Mouse (Mus musculus): ENCODE data around the gene Reps1.
A peak's percentile ranks its signal among the peaks of the same experiment; 100 is the strongest.

Reps1 gene

DNA sequence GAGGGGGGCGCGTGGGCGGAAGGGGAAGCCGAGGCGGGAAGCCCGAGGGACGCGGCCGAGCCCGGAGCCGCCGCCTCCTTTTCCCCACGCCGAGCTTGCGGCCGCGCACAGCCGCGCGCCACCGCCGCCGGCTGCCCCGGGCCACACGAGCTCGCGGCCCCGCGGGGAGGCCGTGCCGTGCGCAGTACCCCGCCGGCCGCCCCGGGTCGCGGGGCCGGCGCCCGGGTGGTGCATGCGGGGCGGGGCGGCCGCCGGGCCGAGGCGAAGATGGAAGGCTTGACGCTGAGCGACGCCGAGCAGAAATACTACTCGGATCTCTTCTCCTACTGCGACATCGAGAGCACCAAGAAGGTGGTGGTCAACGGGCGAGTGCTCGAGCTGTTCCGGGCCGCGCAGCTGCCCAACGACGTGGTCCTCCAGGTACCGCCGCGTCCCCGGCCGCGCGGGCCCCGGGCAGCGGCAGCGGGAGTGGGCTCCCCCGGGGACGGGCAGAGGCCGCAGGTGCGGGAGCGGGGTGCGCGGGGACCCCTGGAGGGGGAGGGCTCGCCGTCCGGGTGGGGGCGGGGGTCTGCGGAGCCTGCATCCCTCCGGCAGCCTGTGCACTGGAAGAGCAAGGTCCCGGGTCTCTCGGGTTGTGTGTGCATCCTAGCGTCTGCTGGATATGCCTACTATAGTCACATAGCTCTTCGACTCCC lies at the start of gene Reps1:
Gene Reps1 (plus strand): TSS at position 166 of the 695 bp plus-strand sequence.
- no peak for DNase-seq (ENCODE audit: low read depth)

DNA sequence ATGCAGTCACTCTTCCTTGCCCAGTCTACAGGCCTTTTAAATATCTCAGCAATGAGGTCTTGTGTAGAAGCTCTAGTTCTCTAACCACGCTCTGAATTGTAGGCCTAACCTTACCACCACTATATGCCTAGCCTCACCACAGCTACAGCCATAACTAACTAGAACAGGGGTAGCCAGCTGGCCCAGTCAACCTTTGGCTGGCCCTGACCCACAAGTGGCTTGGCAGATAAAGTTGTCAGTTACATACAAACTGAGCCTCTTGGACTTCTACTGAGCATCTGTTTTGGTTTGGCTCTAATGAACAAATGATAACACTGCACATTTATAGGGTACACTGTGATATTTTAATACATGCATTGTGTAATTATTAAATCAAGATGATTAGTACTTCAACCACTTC lies 48.9 kb upstream of the Reps1 start:
- no peak for DNase-seq (ENCODE audit: low read depth)

DNA sequence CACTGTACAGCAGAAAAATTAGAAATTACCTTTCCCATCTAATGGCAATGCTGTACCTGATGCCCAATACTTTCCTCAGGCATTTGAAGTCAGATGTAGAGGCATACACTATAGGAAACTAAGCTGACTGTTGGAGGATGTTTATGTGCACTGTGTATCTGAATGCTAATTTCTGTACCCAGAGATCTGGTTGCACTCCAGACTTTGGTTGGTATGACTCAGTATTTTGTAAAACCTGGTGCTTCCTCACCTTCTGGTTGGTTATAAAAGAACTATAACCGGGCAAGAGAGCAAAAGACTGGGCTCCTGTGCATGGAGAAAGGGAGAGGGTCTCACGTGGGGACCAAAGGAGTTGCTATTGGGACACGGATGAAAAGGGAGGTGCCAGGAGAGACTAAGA lies 48.4 kb upstream of the Reps1 start:
- DNase-seq (ENCODE audit: low read depth), result no peak

DNA sequence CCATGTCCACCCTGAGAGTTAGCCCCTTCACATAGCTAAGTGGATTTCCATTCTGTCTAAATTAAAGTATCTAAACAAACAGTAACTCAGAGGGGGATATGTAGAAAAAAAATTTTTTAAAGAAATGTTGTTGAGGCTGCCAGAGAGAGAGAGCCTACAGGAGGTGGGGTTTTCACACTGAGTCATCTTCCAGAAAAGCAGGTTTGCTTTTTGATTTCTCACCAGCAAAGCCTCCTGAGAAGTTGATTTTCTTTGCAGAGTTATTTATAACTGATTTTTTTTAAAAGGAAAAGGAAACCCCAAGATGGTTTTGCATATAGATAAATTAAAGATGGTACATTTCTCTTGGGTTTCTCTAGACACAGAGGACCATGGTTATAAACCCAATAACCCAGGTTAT lies 47.5 kb upstream of the Reps1 start:
- no peak for DNase-seq (ENCODE audit: low read depth)

DNA sequence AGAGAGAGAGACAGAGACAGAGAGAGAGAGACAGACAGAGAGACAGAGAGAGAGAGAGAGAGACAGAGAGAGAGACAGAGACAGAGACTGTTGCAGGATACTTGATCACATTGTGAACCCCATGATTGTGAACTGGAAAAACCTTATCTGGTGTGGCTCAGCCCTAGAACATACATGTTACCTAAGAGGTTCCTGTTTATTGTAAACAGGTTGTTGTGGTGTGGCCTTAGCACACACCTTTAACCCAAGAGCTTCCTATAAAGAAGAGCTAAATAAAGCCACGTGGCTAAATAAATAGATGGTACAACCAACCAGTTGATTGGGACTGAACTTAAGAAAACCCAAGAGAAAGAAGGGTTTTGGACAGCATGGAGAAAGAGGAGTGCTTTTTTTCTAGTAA lies 45.9 kb upstream of the Reps1 start:
- no peak for DNase-seq (ENCODE audit: low read depth)

DNA sequence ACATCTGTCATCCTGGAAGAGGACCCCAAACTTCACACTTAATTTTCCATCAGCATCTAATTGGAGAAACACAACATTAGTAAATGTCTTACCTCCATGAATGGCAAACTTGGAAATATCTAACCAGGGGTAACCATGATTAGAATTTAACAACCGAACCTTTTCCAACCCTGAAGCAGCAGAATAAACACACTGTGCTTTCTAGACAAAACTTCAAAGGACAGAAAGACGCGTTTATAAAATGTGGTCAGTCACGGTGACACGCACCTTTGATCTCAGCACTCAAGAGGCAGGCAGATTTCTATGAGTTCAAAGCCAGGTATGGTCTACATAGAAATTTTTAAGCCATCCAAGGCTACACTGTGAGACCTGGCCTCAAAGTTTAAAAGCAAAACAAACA lies 43.9 kb upstream of the Reps1 start:
- DNase-seq (ENCODE audit: low read depth), result no peak

DNA sequence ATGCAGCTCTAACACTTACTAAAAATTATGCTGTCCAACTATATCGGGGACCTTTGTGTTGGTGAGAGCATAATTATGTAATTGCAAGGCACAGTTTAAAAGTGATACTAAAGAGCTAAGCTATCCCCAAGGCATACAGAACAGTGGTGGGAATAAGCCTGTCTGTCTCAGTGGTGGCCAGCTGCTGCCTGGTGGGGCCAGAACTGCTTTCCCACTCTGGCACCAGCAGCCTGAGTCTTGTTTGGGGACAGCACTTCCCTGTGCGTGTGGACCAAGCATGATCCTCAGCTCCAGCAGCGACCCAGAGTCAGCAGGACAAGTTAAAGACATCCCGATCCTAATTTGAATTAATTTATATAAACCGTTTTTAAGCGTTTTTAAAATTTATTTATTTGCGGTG lies 35.2 kb upstream of the Reps1 start:
- DNase-seq (ENCODE audit: low read depth), result no peak

DNA sequence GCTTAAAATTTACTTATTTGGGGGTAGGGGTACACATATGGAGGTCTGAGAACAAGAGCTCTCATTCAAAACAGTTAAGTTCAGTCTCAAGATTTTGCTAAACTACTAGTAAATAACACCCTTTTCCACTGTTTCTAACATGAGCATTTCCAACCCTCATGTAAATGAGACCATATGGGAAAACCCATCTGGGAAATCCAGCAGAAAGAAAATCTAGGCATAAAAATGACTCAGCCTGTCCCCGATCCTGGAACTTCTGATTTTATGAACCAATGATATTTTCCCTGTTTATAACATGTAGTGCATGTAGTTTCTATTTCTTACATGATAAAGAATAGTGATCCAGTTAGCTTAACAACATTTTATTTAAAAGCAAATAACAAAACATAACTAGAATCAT lies 34.8 kb upstream of the Reps1 start:
- DNase-seq (ENCODE audit: low read depth), result no peak

DNA sequence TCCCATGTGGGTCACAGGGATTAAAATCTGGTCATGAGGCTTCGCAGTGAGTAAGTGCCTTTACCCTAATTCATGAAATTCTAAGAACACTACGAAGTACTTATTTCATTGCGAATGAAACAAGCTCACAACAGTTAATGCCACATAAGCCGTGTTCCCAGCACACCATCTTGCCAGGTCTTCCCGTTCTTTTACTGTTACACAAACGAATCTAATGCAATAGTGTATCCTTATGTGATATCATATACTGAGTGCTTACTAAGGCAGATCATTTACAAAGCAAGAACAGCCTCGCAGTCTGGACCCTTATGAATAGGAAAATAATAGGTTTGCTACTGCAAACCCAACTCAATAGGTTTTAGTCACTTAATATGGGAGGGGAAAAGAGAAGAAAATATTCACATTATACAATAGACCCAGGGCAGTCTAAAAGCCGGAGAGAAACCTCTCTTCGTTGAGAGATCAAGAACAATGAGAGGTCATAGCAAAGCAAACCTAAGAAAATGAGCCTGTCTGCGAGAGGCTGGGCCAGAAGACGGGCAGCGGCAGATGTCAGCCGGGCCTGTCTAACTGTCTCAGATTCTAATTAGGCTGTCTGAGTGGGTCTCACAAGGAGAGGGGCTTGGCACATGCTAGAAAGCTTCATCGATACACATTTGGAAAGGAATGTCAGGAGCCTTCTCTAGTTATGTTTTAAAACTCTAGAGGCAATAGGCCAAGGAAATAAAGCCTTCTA lies 33.9 kb upstream of the Reps1 start:
- no peak for DNase-seq (ENCODE audit: low read depth)

DNA sequence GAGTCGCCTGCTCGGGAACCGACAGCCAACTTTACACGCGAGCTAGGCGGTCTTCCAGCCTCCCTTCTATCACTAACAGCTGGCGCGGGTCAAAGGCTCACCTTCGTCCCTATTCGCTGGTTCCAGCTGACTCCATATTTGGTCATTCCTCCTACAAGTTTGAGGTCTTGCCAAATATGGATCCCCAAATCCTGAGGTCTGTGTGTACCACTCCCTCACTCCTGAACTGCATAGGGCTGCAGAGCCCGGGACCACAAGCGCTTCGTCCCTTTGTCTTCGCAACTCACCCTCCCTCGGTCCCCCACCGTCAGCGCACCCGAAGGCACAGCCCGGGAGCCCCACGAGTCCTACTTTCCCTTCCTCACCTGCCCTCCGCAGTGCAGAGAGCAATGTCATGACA lies 33.3 kb upstream of the Reps1 start:
- DNase-seq (ENCODE audit: low read depth), result peak; percentile 48

DNA sequence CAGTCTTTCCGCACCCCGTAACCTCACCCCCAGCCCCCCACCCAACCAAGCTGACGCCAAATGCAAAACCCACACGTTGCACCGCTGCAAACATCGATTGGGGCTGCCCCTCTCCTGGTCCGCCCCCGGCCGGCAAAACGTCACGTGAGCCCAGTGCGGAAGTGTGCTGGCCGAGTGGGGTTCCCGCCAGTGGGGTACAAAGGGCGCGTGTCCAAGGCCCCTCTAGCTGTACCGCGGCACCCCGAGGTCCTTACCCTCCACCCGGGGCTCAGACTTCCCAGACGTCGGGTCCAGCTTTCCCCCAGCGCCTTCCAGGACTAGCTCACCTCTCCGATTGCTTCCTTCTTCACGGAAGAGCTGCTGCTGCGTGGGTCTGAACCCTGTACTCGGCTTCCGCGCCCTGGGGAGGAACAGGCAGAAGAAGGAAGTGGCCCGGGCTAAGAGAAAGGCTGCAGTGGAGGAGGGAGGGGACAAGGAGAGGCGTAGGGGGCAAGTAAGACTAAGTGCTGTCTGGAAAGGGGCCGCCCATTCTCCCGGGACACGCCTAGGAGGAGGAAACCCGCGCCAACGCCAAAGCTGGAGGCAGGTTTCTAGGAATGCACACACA lies 32.8 kb upstream of the Reps1 start, which contains the start of gene Abracl:
Gene Abracl (minus strand): TSS at position 548 of the 607 bp plus-strand sequence.
- DNase-seq (ENCODE audit: low read depth), result no peak

DNA sequence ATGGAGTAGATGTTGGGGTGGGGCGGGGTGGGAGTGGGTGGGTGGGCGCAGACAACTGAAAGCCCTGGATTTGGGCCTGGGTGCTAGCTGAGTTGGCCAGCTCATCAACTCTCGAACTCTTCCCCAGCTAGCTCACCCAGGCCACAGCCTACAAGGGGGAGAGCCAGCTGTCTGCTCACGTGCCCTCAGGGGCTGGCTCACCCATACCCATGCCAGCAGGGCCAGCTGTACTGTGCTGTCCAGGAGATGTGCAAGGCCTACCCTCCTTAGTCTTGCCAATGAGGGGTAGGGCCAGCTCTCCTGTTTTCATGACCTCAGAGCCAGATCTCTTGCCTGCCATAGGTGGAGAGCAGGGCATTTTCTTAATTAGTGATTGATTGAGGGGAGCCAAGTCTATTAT lies 21.3 kb upstream of the Reps1 start:
- DNase-seq (ENCODE audit: low read depth), result no peak

DNA sequence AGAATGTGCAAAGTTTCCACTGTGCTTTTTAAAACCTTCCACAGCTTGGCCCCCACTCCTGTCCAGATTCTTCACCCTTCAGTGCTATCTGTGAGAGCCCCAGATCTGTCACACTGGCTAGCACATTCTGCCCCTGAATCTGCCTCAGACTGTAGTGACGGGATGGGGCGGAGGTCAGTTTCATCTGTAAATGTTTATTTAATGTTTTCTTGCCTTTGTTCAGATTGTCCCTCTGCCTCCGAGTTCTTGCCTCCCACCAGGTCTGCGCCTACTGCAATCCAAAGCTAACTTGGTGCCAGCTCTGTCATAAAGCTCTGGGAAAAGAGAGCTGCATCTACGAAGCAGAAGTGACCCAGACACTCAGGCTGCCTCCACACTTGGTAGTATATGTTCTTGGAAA lies 18.8 kb upstream of the Reps1 start:
- no peak for DNase-seq (ENCODE audit: low read depth)

DNA sequence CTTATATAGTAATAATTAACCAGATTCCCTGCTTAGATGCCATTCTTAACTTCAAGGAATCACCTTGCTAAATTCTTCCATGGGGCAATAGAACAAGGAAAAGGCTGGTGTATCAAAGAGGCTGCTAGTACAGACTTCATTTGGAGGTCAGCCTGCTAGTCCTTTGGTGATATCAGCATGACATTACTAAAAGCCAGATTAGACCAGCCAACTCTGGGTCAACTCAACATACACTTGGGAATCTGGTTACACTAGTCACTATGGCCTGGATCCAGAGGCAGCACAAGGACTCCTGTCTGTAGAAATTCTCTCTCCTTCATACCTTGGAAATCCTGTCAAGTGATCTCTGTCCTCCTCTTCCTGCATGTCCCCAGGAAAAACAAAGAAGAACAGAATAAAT lies 9.3 kb upstream of the Reps1 start:
- DNase-seq (ENCODE audit: low read depth), result no peak

DNA sequence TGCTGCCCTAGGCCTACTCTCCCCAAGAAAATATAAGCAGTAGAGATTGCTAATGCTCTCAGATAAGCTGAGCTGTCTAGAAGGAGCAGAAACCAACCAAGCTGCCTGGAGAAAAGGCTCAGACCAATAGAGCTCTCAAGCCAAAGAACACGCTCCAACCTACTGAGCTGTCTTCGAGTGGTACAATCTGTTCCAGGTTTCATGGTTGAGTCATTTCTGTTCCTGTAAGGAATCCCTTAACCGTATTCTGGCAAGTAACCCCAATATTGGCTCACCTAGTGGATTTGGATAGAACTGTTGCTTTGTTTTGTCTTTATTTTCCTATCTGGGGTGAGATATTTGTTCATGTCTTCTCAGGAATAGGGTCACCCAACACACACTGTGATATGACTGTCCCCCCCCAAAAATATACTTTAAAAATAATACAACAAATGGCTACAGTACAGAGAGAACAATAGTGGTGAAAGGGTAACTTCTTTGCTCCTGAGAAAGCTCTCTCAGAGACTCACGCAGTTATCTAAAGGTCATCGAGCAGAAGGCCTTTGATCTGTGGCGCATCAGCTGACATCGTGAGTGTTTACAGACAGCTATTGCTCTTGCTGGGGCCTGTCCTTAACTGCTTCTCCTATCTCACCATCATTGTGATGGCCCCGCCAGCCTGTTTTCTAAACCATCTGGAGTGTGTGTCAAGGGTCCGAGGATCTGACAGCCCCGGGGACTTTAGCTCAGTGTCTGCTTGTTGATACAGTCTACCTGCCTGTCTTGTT lies 8.1 kb upstream of the Reps1 start:
- no peak for DNase-seq (ENCODE audit: low read depth)

DNA sequence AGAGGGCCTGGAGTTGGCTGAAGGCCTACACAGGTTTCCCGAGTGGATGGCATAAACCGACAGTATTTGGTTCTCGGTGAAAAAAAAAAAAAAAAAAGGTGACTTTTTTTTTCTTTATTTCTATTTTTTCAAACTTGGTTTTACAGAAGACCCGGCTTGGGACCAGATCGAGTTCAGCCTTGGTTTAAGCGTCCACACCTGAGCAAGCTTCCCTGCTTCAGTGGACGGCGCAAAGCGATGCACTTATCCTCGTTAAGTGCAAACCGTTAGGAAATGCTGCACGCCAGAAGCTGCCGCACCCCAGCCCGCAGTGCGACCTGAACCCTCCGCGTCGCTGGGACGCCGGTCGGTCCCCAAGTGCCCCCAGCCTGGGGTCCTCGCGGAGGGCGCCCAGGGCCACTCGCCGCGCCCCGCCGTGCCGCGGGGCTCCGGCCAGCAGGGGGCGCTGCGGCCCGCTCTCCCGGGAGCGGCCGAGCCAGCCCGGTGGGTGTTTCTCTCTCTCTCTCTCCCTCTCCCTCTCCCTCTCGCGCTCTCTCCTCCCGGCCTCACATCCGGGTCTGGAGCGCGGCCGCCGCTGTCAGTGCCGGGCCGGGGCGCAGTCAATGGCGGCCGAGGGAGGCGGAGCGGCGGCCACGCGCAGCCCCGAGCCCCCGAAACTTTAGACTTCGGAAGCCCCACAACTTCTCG lies 509 bp upstream of the Reps1 start:
- no peak for DNase-seq (ENCODE audit: low read depth)

DNA sequence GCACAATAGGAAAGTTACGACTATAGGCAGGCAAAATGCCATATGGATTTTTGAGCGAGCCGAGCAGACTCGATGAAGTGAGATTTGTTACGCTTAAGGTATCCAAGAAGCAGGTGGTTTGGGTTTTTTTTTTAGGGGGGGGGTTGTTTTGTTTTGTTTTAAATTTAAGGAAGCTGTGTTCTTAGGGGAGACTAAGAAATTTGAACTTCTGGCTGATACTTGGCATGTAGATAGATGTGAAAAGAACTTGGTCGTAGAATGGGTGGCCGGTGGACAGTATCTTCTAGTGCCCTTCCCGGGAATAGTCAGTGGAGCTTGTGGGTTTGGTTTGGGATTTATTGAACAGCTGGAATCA lies 707 bp downstream of the Reps1 start:
- no peak for DNase-seq (ENCODE audit: low read depth)

DNA sequence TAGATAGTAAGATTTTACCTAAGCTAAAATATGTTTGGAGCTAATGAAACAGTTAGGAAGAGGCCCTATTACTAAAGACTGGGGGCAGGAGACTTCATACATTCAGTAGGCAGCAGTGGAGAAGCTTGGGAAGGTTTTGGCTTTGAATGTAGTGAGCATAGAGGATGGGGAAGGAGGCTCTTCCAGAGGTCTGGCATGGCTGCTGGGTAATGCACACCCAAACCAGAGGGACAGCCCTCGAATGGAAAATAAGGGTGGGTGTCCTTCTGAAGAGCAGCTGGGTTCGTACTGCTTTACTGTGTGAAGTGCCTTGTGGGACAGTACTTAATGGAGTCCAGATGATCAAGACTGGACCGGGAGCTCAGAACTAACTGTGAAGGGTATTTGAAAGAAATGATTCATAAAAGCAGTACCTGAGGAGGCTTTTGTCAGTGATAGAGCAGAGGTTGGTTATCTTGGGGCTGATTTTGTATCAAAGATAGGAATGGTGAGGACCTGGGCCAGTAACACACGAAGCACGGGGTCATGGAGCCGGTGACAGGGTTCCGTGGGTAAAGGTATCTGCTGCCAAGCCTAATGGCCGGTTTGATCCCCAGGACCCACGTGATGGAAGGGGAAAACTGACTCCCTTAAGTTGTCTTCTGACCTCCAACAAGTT lies 3.1 kb downstream of the Reps1 start:
- no peak for DNase-seq (ENCODE audit: low read depth)

DNA sequence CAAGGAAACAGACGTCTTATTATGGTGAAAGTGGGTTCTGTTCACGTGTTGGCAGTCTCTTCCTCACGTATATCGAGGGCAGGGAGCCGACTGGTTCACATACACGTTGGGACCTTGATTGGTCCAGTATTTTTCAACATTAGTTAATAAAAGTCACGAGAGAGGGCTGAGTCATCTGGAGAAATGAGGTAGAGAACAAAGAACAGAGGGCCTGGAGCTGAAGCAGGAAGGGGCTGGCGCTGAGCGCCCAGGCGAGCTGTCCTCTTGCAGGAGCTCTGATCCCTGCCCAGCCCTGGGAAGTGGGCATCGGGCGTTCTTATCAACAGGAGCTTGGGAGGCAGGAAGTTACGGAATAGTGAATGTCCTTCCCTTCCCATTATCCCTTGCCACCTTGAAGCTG lies 4.1 kb downstream of the Reps1 start:
- peak; percentile 51 for DNase-seq (ENCODE audit: low read depth)

DNA sequence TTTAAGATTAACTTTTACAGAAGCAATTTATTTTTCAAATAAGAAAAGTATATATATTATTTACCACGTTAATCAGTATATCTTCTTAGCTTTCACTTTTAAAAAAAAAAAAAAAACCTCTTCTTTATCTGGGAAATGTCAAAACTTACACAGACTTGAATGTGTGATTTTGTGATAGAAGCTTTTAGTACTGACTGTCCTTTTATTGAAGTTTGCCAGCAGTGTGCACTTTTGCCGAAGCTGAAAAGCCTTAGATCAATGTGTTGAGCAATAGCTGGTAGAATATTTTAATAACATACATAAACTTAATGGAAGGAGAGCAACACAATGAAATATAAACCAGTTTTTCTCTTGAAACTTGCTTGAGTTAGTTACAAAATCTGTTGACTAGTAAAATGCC lies 5.1 kb downstream of the Reps1 start:
- DNase-seq (ENCODE audit: low read depth), result no peak

DNA sequence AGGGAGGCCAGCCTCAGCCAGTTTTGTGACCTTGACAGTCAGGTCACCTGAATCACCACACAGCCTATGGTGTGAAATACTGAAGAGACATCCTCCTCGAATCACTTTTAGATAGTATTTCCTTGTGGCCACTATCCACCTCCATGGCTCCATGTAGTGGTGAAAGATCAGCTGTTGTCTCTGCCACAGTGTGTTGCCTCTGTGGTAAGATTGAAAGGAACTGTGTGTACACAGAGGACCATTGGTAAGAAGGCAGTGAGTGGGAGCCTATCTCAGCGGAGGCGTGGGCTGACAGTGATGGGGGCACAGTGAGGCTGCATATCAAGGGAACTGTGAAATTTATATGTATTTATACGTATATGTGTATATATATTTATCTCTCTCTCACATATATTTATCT lies 5.9 kb downstream of the Reps1 start:
- no peak for DNase-seq (ENCODE audit: low read depth)
